Comparison of ENCODE assay signal across 1 mouse cellular context in the genomic region with DNA sequence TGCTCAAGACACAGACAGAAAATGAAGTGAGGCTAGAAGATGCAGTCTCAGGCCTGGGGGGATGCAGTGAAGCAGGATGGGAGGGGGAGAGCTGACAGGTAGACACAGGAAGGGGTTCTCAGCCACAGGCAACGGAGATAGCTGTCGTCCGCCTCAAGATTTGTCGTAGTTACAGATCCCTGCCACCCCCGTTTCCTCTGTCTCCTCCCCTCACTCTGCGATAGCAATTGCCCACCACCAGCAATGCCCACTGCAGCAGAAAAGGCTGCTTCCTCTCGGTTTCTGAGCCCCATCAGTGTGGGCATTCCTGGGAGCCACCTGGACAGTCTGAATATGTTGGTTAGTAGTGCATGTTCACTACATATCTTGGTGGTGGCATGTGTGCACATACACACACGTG.
TF ChIP-seq lines count a peak whose summit lies in the region.

No protein-coding gene starts in this region.

TF ChIP-seq in MEL, 35 proteins besides CTCF, POLR2A, EP300 and RAD21:
- no peak for TF ChIP-seq UBTF (IDR thresholded peaks at IDR 0.05; ENCODE audit: borderline replicate concordance, insufficient read depth, low read depth, low read length)
- no peak for TF ChIP-seq GATA1 (IDR thresholded peaks at IDR 0.05; ENCODE audit: low read depth, low read length)
- no peak for TF ChIP-seq TCF12 (IDR thresholded peaks at IDR 0.05; ENCODE audit: low read depth, low read length)
- TF ChIP-seq MYB (IDR thresholded peaks at IDR 0.05; ENCODE audit: low read depth, low read length) = no peak
- TF ChIP-seq TAL1 (IDR thresholded peaks at IDR 0.05; ENCODE audit: low read length) = no peak
- no peak for TF ChIP-seq GABPA (IDR thresholded peaks at IDR 0.05; ENCODE audit: low read depth, low read length)
- no peak for TF ChIP-seq SMC3 (IDR thresholded peaks at IDR 0.05; ENCODE audit: low read depth, low read length)
- no peak for TF ChIP-seq CHD1 (IDR thresholded peaks at IDR 0.05; ENCODE audit: low read depth, low read length)
